Mouse (Mus musculus): ENCODE measurements around the gene Mxd4.

GRCm38 (mm10) chr5:34202006-34202405 is 14.5 kb upstream of the Mxd4 start:
- TF ChIP-seq MAFK (IDR thresholded peaks at IDR 0.05; ENCODE audit: insufficient read depth, low read depth, low read length) (no peak), ZC3H11A (IDR thresholded peaks at IDR 0.05; ENCODE audit: borderline replicate concordance, low read depth, low read length) (no peak)

All from ES-E14 (cell line).